Mouse (Mus musculus): ENCODE data around the gene Ubxn7.

Gene Ubxn7

GRCm38 (mm10) chr16:32433138-32433537 lies 101.1 kb downstream of the Ubxn7 start:
- no peak for DNase-seq (ENCODE audit: low read depth, low spot score)

- no peak for DNase-seq (ENCODE audit: low read depth, low spot score)
Observed at GRCm38 (mm10) chr16:32434066-32434465, 102.0 kb downstream of the Ubxn7 start.

GRCm38 (mm10) chr16:32434691-32435090 lies 102.6 kb downstream of the Ubxn7 start:
- DNase-seq (ENCODE audit: low read depth, low spot score): no peak

GRCm38 (mm10) chr16:32436657-32437056 lies 104.6 kb downstream of the Ubxn7 start:
- no peak for DNase-seq (ENCODE audit: low read depth, low spot score)

- DNase-seq (ENCODE audit: low read depth, low spot score): no peak
Observed at GRCm38 (mm10) chr16:32437266-32437665, 105.2 kb downstream of the Ubxn7 start.

GRCm38 (mm10) chr16:32441432-32441831 lies 109.4 kb downstream of the Ubxn7 start:
- no peak for DNase-seq (ENCODE audit: low read depth, low spot score)
